Mouse (Mus musculus): Measurements from ENCODE around the gene Gm42957. TPM values are rescaled to one million over a fixed set of nuclear protein-coding genes. Genes with fewer than 3 reads are reported as not detected.

The Gm42957 gene
- polyA plus RNA-seq (2014; fragmentation: Illumina TruSeq; extraction: RNeasy Lipid Tissue Mini Kit (QIAGEN cat#74804); ENCODE audit: low read depth, low replicate concordance): not detected

DNA sequence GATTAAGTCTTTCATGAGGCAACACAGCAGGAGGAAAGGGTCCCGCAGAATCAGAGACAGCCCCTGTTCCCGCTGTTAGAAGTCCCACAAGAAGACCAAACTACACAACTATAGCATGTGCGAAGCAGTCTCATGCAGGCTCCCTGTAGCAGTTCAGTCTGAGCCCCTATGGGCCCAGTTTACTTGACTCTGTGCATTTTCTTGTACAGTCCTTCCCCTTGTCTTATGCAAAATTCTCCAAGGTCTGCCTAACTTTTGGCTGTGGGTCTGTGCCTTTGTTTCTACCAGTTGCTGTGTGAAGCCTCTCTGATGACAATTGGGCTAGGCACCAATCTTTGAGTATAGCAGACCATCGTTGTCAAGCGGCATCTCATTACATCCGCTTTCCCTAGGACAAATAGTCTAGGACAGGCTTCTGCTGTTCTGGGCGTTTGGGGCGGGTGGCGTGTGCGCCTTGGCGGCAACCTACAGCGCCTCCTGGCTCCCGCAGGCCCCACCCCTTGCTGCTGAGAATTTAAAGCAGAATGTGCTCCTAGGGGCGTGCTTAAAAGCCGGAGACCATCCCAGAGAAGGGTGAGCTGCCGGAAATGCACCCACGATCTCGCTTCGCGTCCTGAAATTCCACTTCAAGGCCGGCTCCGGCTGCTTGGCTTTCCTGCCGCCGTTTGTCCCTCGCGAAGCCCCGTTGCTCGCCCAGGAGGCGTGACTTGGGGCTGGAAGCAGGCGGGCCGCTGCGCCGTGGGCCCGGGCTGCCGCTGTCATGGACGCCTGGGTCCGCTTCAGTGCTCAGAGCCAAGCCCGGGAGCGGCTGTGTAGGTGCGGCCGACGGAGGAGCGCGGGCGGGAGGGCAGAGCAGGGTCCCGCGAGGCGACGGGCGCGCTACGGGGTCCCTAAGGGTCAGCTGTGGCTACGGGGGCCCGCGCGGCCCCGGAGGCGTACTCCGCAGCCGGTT lies at the start of gene Gm42957, which contains the start of gene Pex11b:
Gene Gm42957 (plus strand): TSS at position 547 of the 952 bp plus-strand sequence.
Gene Pex11b (plus strand): TSS at position 449 of the 952 bp plus-strand sequence.

DNA sequence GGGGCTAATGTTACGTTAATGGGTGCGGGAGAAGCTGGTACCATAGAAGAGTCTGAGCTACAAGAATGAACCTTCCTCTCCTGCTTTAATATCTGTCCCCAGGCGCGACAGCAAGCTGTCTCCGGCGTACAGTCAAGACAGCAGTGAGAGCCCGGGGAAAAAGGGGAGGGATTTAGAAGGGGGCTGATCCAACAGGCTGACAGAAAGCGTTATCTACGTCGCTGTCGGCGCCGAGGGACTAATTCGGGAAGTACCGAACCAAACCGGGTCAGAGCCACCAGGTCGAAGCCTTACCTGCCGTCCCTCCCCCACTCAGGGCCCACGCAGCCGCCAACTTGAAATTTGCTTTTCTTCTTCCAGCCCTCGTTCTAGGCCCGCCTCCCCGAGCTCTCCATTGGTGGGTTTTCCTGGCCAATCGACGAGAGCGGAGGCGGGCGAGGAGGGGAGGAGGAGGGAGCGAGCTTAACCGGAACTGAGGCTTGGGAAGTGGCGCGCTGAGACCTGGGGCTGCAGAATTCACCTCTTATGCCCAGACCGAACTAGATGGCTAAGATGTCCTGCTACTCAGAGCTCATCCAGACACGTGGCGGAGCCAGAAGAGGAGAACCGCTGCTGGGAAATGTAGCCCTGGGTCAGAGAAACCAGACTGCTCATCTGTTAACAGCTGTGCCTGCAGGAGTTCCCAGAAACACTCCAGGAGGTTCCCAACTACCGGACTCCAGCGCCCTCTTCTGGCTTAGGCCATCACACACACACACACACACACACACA lies 41.3 kb upstream of the Gm42957 start, which contains the start of gene Polr3gl:
Gene Polr3gl (minus strand): TSS at position 392 of the 771 bp plus-strand sequence.

DNA sequence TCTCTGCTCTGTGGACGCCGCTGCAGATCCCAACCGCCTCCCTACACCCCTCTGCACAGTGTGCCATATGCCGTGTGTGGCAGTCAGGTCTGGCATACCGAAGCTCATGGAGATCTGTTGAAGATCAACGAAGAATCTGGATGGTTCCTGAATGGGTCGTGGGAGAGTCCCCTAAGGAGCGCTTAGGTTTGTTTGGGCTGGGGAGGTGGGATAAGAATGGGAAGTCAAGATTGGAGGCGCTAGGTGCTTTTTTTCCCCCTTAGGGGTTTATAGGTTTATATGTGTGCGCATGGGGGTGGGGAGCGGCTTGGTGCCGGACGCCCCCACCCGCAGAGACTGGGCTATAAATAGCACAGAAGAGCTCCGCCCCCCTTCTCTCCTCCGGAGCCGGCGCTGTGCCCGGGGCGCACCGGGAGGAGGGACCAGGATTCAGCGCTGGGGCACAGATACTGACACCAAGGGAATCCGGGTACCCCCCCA lies 39.0 kb upstream of the Gm42957 start, which contains the start of gene Ankrd34a:
Gene Ankrd34a (plus strand): TSS at position 409 of the 480 bp plus-strand sequence.

DNA sequence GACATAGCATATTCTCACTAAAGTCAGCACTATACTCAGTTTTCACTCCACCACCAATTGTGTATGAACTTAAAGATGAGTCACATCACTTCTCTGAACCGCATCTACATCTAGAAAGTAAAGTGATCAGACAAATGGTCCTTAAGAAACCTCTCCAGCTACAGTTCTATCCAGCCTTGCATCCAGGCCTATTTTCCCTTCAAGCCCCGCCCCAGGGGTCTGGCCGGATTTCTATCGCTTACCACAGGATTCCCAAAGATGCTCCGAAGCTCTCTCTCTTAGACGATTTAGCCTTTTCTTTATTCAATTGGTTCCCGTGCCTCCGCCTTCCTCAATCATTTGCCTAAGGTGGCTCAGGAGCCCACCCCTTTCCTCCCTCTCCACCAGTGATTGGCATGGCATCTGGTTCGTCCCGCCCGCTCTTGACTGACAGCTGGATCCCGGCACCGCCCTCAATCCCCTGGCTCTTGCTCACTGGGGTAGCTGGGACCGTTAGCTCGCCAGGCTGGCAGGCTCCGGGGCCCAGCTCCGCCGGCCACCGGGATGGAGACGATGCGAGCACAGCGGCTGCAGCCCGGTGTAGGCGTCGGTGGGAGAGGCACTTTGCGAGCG lies 34.5 kb upstream of the Gm42957 start, which contains the start of gene Lix1l:
Gene Lix1l (plus strand): TSS at position 511 of the 612 bp plus-strand sequence.

DNA sequence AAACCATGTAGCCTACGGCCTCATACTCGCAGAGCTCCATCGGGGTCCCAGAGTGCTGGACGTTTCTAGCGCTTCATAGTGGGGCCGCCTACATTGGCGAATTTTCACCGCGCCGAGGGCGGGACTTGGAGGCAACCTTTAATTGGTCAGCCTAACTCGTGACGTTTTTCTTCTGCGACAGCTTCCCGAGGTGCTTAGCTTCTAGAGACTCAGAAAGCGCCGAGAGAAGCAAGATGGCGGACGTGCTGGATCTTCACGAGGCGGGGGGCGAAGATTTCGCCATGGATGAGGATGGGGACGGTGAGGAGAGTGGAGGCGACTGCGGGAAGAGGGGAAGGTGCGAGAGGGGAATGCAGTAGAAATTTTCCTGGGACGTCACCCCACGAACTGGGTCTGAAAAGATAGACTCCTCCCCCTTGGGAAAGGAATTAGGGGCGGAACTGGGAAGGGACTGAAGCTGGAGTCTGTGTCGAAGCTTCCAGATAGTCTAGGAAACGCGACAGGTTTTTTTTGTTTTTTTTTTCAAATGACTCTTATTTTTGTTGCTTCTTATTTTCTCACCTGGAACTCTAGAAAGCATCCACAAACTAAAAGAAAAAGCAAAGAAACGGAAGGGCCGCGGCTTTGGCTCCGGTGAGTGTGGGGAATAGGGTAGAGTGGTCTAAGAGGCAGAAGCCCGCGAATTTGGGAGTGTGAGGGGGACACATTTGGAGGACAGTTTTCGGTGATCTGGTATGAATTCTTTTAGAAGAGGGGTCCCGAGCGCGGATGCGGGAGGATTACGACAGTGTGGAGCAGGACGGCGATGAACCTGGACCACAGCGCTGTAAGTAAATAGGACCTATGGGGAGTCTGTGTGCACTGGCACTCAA lies 5.3 kb upstream of the Gm42957 start, which contains the start of gene Rbm8a:
Gene Rbm8a (plus strand): TSS at position 205 of the 872 bp plus-strand sequence.

DNA sequence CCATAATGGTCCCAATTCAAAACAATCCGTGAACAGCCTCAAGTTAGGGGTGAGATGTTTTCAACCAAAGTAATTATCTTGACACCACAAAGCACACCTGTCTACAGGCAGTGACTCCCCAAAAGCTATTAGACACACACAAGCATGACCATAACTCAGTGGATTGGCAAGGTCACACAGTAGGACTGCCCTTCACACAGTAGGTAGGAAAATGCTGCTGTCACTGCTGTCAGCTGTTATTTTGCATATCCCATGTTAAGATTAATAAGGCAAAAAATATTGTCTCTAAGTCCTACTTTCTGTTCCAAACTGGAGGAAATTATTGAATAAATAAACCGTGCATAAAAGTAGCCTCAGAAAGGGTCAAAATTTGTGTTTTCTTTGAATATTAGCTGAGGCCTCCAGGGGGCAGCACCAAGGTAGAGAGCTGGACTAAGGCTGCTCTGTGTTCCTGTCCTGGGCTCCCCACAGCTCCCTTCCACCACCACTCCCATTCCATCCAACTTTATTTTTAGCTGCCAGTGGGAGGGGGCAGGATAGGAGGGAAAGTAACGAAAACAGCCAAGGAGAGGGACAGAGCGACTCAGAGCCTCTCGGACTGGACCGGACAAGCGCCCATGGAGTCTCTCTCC lies 9.9 kb downstream of the Gm42957 start, which contains the start of gene Itga10:
Gene Itga10 (plus strand): TSS at position 567 of the 632 bp plus-strand sequence.

DNA sequence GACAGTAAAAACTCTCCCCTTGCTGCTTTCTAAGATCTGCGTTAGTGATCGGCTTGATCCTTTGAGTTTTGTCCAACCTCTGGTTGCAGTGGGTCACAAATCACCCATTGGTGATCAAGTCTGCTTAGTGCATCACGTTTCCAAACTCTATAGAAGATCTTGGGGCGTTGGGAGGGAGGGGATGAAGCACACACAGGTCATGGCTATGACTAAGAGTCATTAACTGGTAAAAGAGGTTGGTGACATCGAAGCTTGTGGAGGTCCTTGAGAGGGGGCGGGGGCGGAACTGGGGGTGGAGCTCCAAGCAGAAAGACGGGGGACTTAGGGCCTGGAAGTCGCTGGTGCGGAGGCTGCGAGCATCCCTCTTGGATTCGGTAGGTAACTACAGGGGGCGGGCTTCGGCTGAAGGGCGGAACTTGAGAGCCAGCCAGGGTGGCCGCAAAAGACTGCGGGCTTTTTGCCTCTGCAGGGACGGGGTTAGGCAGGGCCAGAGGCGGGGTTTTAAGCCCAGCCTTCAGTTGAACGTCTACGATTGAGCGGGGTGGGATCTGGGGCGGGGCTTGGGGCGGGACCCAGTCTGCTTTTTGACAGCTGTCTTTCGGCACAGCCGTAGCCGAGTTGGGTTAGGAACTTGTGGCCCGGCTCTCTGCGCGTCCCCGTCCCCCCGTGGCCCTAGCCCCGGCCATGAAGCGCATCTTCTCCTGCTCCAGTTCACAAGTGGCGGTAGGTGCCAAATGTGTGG lies 34.6 kb downstream of the Gm42957 start, which contains the start of gene Ankrd35:
Gene Ankrd35 (plus strand): TSS at position 405 of the 742 bp plus-strand sequence.

DNA sequence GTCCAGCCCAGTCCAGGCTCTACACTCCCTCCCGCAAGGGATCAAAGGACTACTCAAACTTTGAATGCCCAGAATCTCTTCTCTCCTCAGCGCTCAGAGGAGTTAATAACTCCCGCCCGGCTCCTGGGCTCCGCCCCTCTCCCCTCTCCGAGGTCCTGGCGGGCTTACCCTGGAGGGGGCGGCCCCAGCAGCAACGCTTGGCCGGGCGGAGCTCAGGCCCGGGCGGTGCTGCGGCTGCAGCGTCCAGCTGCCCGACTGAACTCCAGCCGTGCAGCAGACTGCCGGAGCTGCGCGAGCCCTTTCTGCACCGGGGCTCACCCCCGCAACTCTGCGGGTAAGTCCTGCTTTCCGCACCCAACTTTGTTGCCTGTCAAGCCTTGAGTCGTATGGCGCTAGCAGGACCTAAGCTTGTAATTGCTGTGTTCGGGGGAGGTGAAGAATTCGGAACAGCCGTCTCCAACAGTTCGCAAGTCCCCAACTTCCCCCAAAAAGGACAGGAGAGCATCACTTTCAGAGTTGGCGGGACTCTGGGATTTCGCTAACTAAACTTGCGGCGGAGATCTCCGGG lies 61.0 kb downstream of the Gm42957 start, which contains the start of gene Pias3:
Gene Pias3 (plus strand): TSS at position 187 of the 568 bp plus-strand sequence.

Other genes starting within 250 kb of the Gm42957 start
- gene BC107364, start 183.2 kb upstream of the Gm42957 start, polyA plus RNA-seq (2014; fragmentation: Illumina TruSeq; extraction: RNeasy Lipid Tissue Mini Kit (QIAGEN cat#74804); ENCODE audit: low read depth, low replicate concordance): not detected
- 65.1 TPM for gene Hfe2, start 110.3 kb upstream of the Gm42957 start, polyA plus RNA-seq (2014; fragmentation: Illumina TruSeq; extraction: RNeasy Lipid Tissue Mini Kit (QIAGEN cat#74804); ENCODE audit: low read depth, low replicate concordance)
- gene Txnip, start 77.5 kb upstream of the Gm42957 start, polyA plus RNA-seq (2014; fragmentation: Illumina TruSeq; extraction: RNeasy Lipid Tissue Mini Kit (QIAGEN cat#74804); ENCODE audit: low read depth, low replicate concordance): 30.9 TPM
- gene Gm16253, start 58.5 kb upstream of the Gm42957 start, polyA plus RNA-seq (2014; fragmentation: Illumina TruSeq; extraction: RNeasy Lipid Tissue Mini Kit (QIAGEN cat#74804); ENCODE audit: low read depth, low replicate concordance): not detected
- 22.8 TPM for gene Polr3gl, start 41.3 kb upstream of the Gm42957 start, polyA plus RNA-seq (2014; fragmentation: Illumina TruSeq; extraction: RNeasy Lipid Tissue Mini Kit (QIAGEN cat#74804); ENCODE audit: low read depth, low replicate concordance)
- gene Ankrd34a, start 38.8 kb upstream of the Gm42957 start, polyA plus RNA-seq (2014; fragmentation: Illumina TruSeq; extraction: RNeasy Lipid Tissue Mini Kit (QIAGEN cat#74804); ENCODE audit: low read depth, low replicate concordance): not detected
- 3.8 TPM for gene Lix1l, start 34.3 kb upstream of the Gm42957 start, polyA plus RNA-seq (2014; fragmentation: Illumina TruSeq; extraction: RNeasy Lipid Tissue Mini Kit (QIAGEN cat#74804); ENCODE audit: low read depth, low replicate concordance)
- 21.6 TPM for gene Rbm8a, start 5.5 kb upstream of the Gm42957 start, polyA plus RNA-seq (2014; fragmentation: Illumina TruSeq; extraction: RNeasy Lipid Tissue Mini Kit (QIAGEN cat#74804); ENCODE audit: low read depth, low replicate concordance)
- gene Pex11b, start 98 bp upstream of the Gm42957 start, polyA plus RNA-seq (2014; fragmentation: Illumina TruSeq; extraction: RNeasy Lipid Tissue Mini Kit (QIAGEN cat#74804); ENCODE audit: low read depth, low replicate concordance): 14.7 TPM
- 0.26 TPM for gene Itga10, start 10.1 kb downstream of the Gm42957 start, polyA plus RNA-seq (2014; fragmentation: Illumina TruSeq; extraction: RNeasy Lipid Tissue Mini Kit (QIAGEN cat#74804); ENCODE audit: low read depth, low replicate concordance)
- gene Ankrd35, start 34.7 kb downstream of the Gm42957 start, polyA plus RNA-seq (2014; fragmentation: Illumina TruSeq; extraction: RNeasy Lipid Tissue Mini Kit (QIAGEN cat#74804); ENCODE audit: low read depth, low replicate concordance): not detected
- gene Pias3, start 60.9 kb downstream of the Gm42957 start, polyA plus RNA-seq (2014; fragmentation: Illumina TruSeq; extraction: RNeasy Lipid Tissue Mini Kit (QIAGEN cat#74804); ENCODE audit: low read depth, low replicate concordance): 2.7 TPM
- gene Nudt17, start 73.1 kb downstream of the Gm42957 start, polyA plus RNA-seq (2014; fragmentation: Illumina TruSeq; extraction: RNeasy Lipid Tissue Mini Kit (QIAGEN cat#74804); ENCODE audit: low read depth, low replicate concordance): not detected
- gene Polr3c, start 92.2 kb downstream of the Gm42957 start, polyA plus RNA-seq (2014; fragmentation: Illumina TruSeq; extraction: RNeasy Lipid Tissue Mini Kit (QIAGEN cat#74804); ENCODE audit: low read depth, low replicate concordance): 11.7 TPM
- gene Rnf115, start 92.2 kb downstream of the Gm42957 start, polyA plus RNA-seq (2014; fragmentation: Illumina TruSeq; extraction: RNeasy Lipid Tissue Mini Kit (QIAGEN cat#74804); ENCODE audit: low read depth, low replicate concordance): 65.2 TPM
- gene Pdzk1, start 193.8 kb downstream of the Gm42957 start, polyA plus RNA-seq (2014; fragmentation: Illumina TruSeq; extraction: RNeasy Lipid Tissue Mini Kit (QIAGEN cat#74804); ENCODE audit: low read depth, low replicate concordance): 28.7 TPM
- 0.48 TPM for gene Cd160, start 193.9 kb downstream of the Gm42957 start, polyA plus RNA-seq (2014; fragmentation: Illumina TruSeq; extraction: RNeasy Lipid Tissue Mini Kit (QIAGEN cat#74804); ENCODE audit: low read depth, low replicate concordance)

All from liver, adult 10 weeks (tissue).